Mouse (Mus musculus) kidney, embryonic 16.5 days (tissue): ENCODE data around the gene Stk11. TPM values are rescaled to one million over a fixed set of nuclear protein-coding genes. Genes with fewer than 3 reads are reported as not detected.
A peak's percentile ranks its signal among the peaks of the same experiment; 100 is the strongest.

Experiments
- ATAC-seq: fragments of 200-750 bp; cut with Nextera tagmentation; 2 replicates; pipeline ENCODE4 v1.8.0; 2017; ENCODE audit warnings: moderate TSS enrichment; ENCODE audit not compliant: low FRiP score, low TSS enrichment
- H3K27ac ChIP-seq: fragments of 300-500 bp; sonication (generic); 2 replicates; pipeline ENCODE4 v1.5.1; 2014; ENCODE audit warnings: low read length
- H3K27me3 ChIP-seq: fragments of 300-500 bp; sonication (generic); 2 replicates; pipeline ENCODE4 v1.6.1; 2014; ENCODE audit warnings: low read length, control low read depth, mixed read lengths; ENCODE audit not compliant: insufficient read depth
- H3K36me3 ChIP-seq: fragments of 300-500 bp; sonication (generic); 2 replicates; pipeline ENCODE4 v1.6.1; 2014; ENCODE audit warnings: low read length, control low read depth, mixed read lengths; ENCODE audit not compliant: insufficient read depth
- H3K4me1 ChIP-seq: fragments of 300-500 bp; sonication (generic); 2 replicates; pipeline ENCODE4 v1.6.1; 2014; ENCODE audit warnings: low read length, control low read depth, mixed read lengths; ENCODE audit not compliant: insufficient read depth
- H3K4me2 ChIP-seq: fragments of 300-500 bp; sonication (generic); replicated peaks from 2 replicates; pipeline ENCODE4 v1.6.1; 2014; ENCODE audit warnings: low read depth, low read length
- H3K4me3 ChIP-seq: fragments of 300-500 bp; sonication (generic); 2 replicates; pipeline ENCODE4 v1.5.1; 2014; ENCODE audit warnings: mild to moderate bottlenecking, low read length
- H3K9ac ChIP-seq: fragments of 300-500 bp; sonication (generic); replicated peaks from 2 replicates; pipeline ENCODE4 v1.6.1; 2014; ENCODE audit warnings: low read length
- H3K9me3 ChIP-seq: fragments of 300-500 bp; sonication (generic); 2 replicates; pipeline ENCODE4 v1.6.1; 2016; ENCODE audit warnings: low read length, control low read depth
- WGBS: fragments of 180-500 bp; shearing (Covaris S2); extraction: QIAGEN DNeasy Blood & Tissue Kit; methylation state at CpG from one replicate; pipeline ENCODE4 v1.1.7; 2014; 5-methylcytosine and 5-hydroxymethylcytosine counted together
- polyA plus RNA-seq: library from polyadenylated mRNA; unstranded; fragments of >200 nt; fragmentation: Nextera tagmentation; extraction: Ambion mirVana; gene quantifications from 2 replicates; pipeline ENCODE4 v1.2.1, GENCODE M21; 2015

The Stk11 gene
- polyA plus RNA-seq, 1 experiment from 2014 or later: 18.2 TPM

DNA sequence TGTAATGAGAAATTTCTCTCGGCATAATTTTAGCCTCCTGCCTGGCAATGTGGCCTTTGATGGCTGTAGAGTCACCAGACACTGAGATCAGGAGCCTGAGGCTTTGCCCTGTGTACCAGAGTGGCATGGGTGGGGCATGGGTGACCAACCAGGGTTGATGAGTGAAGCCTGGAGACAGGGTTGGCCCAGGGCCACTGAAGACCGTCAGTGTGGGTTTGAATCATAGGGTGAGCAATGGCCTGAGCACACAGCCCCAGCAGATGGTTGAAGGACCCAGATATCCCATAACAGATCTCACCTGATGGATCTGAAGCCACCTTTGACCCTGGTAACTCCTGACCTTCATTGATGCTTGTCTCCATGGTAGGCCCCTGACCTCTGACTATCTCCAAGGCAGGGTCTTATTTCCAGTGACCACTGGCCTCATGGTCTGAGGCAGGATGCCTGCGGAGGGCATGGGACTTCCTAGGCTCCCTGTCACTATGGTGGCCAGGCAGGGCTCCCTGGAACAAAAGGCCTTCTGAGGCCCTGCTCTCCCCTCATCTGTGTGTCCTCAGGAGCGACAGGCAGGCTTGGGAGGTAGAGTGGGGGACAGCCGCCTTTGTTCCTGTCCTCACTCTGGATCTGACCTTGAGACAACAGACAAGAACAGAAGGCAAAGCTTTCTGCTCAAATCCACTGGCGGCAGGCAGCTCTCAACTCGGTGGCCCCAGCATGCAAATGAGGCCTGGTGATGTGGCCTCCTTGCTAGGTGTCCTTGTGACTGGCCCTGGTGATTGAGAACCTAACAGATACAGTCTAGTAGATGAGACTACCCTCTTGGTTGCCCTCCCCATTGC is 62.1 kb downstream of the Stk11 start:
- Histone ChIP-seq H3K36me3 (peaks cover 3% of the 10 kb centered on the region; the same call in 1 of the 2 replicates), H3K9ac (no peak overlapping the region), H3K4me1 (peaks cover 16% of the 10 kb centered on the region), H3K4me2 (no peak overlapping the region), H3K27ac (no peak overlapping the region), H3K9me3 (no peaks in the 10 kb centered on the region), H3K27me3 (no peaks in the 10 kb centered on the region), H3K4me3 (no peak overlapping the region)
- ATAC-seq: no peak
- 70% methylated on average over 7 of the region's 7 CpGs for WGBS

DNA sequence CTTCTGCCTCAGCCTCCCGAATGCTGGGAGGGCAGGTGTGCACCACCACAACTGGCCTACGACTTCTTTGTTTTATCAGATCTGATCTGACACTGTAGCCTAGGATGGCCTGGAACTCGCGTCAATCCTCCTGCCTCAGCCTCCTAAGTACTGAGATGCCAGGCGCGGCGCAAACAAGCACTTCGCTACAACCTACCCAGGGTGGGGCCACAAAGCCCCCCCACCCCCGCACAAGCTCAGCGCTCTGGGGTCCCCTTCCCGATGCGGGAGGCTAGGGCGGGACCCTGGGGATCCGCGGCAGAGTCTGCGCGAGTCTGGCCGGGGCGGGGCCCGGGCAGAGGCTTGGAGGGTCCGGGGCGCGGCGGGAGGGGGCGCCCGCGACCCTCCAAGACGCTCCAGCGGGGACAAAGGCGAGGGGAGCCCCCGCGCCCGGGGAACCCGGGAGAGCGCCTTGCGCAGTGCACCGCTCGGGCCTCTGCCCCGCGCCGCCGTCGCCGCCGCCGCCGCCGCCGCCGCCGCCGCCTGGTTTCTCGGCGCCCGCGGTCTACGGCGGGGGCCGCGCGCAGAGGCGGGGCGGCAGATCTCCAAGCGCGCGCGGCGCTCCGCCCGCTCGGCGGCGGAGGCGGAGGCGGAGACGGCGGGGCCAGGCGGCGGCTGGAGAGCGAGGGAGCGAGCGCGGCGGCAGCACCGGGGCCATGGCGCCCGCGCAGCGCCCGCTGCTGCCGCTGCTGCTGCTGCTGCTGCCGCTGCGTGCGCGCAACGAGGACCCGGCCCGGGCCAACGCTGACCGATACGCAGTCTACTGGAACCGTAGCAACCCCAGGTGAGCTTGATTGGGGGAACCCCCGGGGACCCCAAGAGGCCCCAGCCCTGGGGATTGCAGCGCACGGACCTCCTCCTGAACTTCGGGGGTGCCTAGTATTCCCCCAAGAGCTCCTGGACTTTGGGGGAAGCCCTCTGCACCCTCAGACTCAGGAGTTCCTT is 63.8 kb downstream of the Stk11 start, which contains the start of gene Efna2:
Gene Efna2 (plus strand): TSS at position 415 of the 984 bp plus-strand sequence.
- Histone ChIP-seq H3K27ac (peak within 1 kb of the TSS; percentile 23; the same call in 1 of the 2 replicates), H3K4me1 (peaks cover 15% of the 10 kb centered on the region), H3K4me3 (peak within 1 kb of the TSS; percentile 53), H3K9me3 (no peaks in the 10 kb centered on the region), H3K36me3 (peaks cover 3% of the 10 kb centered on the region; the same call in 1 of the 2 replicates), H3K27me3 (no peaks in the 10 kb centered on the region), H3K4me2 (peak within 1 kb of the TSS; percentile 71), H3K9ac (peak within 1 kb of the TSS; percentile 75)
- ATAC-seq: peak; percentile 58
- WGBS: 2% methylated on average over 68 of the region's 106 CpGs

Other genes with a start within 250 kb of the Stk11 start
- 7.9 and 8.2 TPM in 2 replicates for gene Prtn3, start 241.3 kb upstream of the Stk11 start, polyA plus RNA-seq
- gene Plppr3, start 241.2 kb upstream of the Stk11 start, polyA plus RNA-seq: 72.7 and 78.6 TPM in 2 replicates
- gene Elane, start 229.6 kb upstream of the Stk11 start, polyA plus RNA-seq: 0.60 and 0.76 TPM in 2 replicates
- gene Cfd, start 224.9 kb upstream of the Stk11 start, polyA plus RNA-seq: not detected in 2 replicates
- 71.0 and 72.4 TPM in 2 replicates for gene Med16, start 206.9 kb upstream of the Stk11 start, polyA plus RNA-seq
- 9.2 TPM in 1 of 2 replicates, not detected in the other for gene Gm26602, start 204.9 kb upstream of the Stk11 start, polyA plus RNA-seq
- 1.5 and 2.1 TPM in 2 replicates for gene Kiss1r, start 198.8 kb upstream of the Stk11 start, polyA plus RNA-seq
- gene R3hdm4, start 194.6 kb upstream of the Stk11 start, polyA plus RNA-seq: 169 and 170 TPM in 2 replicates
- 5.5 and 9.2 TPM in 2 replicates for gene Arid3a, start 188.8 kb upstream of the Stk11 start, polyA plus RNA-seq
- gene Wdr18, start 155.7 kb upstream of the Stk11 start, polyA plus RNA-seq: 101 and 113 TPM in 2 replicates
- gene Grin3b, start 145.1 kb upstream of the Stk11 start, polyA plus RNA-seq: 0.54 and 0.71 TPM in 2 replicates
- gene Tmem259, start 131.5 kb upstream of the Stk11 start, polyA plus RNA-seq: 10.8 and 11.2 TPM in 2 replicates
- gene Cnn2, start 127.2 kb upstream of the Stk11 start, polyA plus RNA-seq: 309 and 332 TPM in 2 replicates
- gene Abca7, start 119.3 kb upstream of the Stk11 start, polyA plus RNA-seq: 4.2 and 4.4 TPM in 2 replicates
- gene Arhgap45, start 99.2 kb upstream of the Stk11 start, polyA plus RNA-seq: 10.5 and 11.3 TPM in 2 replicates
- gene Polr2e, start 76.0 kb upstream of the Stk11 start, polyA plus RNA-seq: 242 and 248 TPM in 2 replicates
- 617 and 706 TPM in 2 replicates for gene Gpx4, start 68.6 kb upstream of the Stk11 start, polyA plus RNA-seq
- 16.1 and 17.6 TPM in 2 replicates for gene Sbno2, start 10.2 kb upstream of the Stk11 start, polyA plus RNA-seq
- gene Atp5d, start 22.8 kb downstream of the Stk11 start, polyA plus RNA-seq: 676 and 688 TPM in 2 replicates
- 6.4 and 7.3 TPM in 2 replicates for gene Cbarp, start 25.0 kb downstream of the Stk11 start, polyA plus RNA-seq
- 15.9 and 16.8 TPM in 2 replicates for gene Midn, start 32.5 kb downstream of the Stk11 start, polyA plus RNA-seq
- 96.2 and 101 TPM in 2 replicates for gene Cirbp, start 50.2 kb downstream of the Stk11 start, polyA plus RNA-seq
- 15.2 and 15.3 TPM in 2 replicates for gene 1600002K03Rik, start 57.1 kb downstream of the Stk11 start, polyA plus RNA-seq
- 11.0 and 11.8 TPM in 2 replicates for gene Efna2, start 63.7 kb downstream of the Stk11 start, polyA plus RNA-seq
- 72.2 and 74.6 TPM in 2 replicates for gene Mum1, start 110.6 kb downstream of the Stk11 start, polyA plus RNA-seq
- gene Ndufs7, start 133.3 kb downstream of the Stk11 start, polyA plus RNA-seq: 398 and 444 TPM in 2 replicates
- gene Gamt, start 145.2 kb downstream of the Stk11 start, polyA plus RNA-seq: 38.1 and 38.3 TPM in 2 replicates
- gene Dazap1, start 145.7 kb downstream of the Stk11 start, polyA plus RNA-seq: 52.7 and 55.4 TPM in 2 replicates
- 899 and 901 TPM in 2 replicates for gene Rps15, start 176.7 kb downstream of the Stk11 start, polyA plus RNA-seq
- gene Apc2, start 180.2 kb downstream of the Stk11 start, polyA plus RNA-seq: 1.6 and 1.9 TPM in 2 replicates
- 52.9 and 54.8 TPM in 2 replicates for gene 2310011J03Rik, start 204.7 kb downstream of the Stk11 start, polyA plus RNA-seq
- gene Pcsk4, start 213.7 kb downstream of the Stk11 start, polyA plus RNA-seq: 8.6 and 8.8 TPM in 2 replicates
- gene Reep6, start 214.2 kb downstream of the Stk11 start, polyA plus RNA-seq: 11.0 and 11.5 TPM in 2 replicates
- gene Adamtsl5, start 232.6 kb downstream of the Stk11 start, polyA plus RNA-seq: 4.8 and 5.4 TPM in 2 replicates
- 0.97 and 1.2 TPM in 2 replicates for gene Plk5, start 240.7 kb downstream of the Stk11 start, polyA plus RNA-seq